Mouse (Mus musculus) Patski (cell line): ENCODE measurements at regions not wholly inside any gene's neighbourhood (a gene's known extent, or its start where the extent isn't known, plus 50 kb on each side); places are given as distances from the start of the nearest gene placed in this dataset.

Experiments
- ATAC-seq: fragments of 100-300 bp; one replicate; pipeline ENCODE4 v1.8.0; 2021
- CTCF ChIA-PET: fragments of 350-600 bp; sonication (Branson Sonifier 250); formaldehyde crosslinking; loops from one replicate; lab custom pipeline; 2022; ENCODE audit warnings: inconsistent platforms; lab: Charles Lee
- POLR2A ChIA-PET: fragments of 350-600 bp; sonication (Branson Sonifier 250); formaldehyde crosslinking; loops from one replicate; lab custom pipeline; 2022; ENCODE audit warnings: antibody characterized with exemption, inconsistent platforms; lab: Charles Lee
- DNase-seq: peaks from one replicate; pipeline ENCODE4 v3.0.0-alpha.2; 2011; ENCODE audit warnings: low read depth, low spot score
- H3K27me3 ChIP-seq: fragments of 371-371 bp; one replicate; pipeline ENCODE4 v1.5.1; 2021
- CTCF ChIP-seq: fragments of 100-300 bp; IDR thresholded peaks from one replicate; pipeline ENCODE4 v1.5.1; 2021
- in situ Hi-C: fragments of 300-500 bp; cut with MboI; formaldehyde crosslinking; loops from 3 replicates; pipeline ENCODE4 v1.11.1; 2018; ENCODE audit warnings: low pct_unique_long_range_greater_than_20kb, mixed read lengths

GRCm38 (mm10) chr8:97733338-97733737 is 1682.9 kb downstream of the Cdh8 start:
- DNase-seq (no peak), ATAC-seq (no peak)
- H3K27me3 ChIP-seq, result no peaks in the 10 kb centered on the region
- in situ Hi-C loops, result no loop called here
- POLR2A ChIA-PET, result no interaction called here
- no peak for TF ChIP-seq CTCF
- CTCF ChIA-PET, result no interaction called here

- no peak for TF ChIP-seq CTCF
- CTCF ChIA-PET, result no interaction called here
- ATAC-seq, result no peak
Observed at GRCm38 (mm10) chr8:97722627-97723026, 1693.6 kb downstream of the Cdh8 start.

GRCm38 (mm10) chr8:97701706-97702105 is 1714.6 kb downstream of the Cdh8 start:
- ChIA-PET POLR2A (no interaction called here), CTCF (no interaction called here)
- ATAC-seq, result no peak
- in situ Hi-C loops, result no loop called here
- DNase-seq, result no peak
- no peaks in the 10 kb centered on the region for H3K27me3 ChIP-seq
- TF ChIP-seq CTCF, result no peak

More at GRCm38 (mm10) chr8:97722627-97723026, 1693.6 kb downstream of the Cdh8 start:
- no peak for DNase-seq
- POLR2A ChIA-PET, result no interaction called here
- in situ Hi-C loops, result no loop called here
- no peaks in the 10 kb centered on the region for H3K27me3 ChIP-seq

- CTCF ChIA-PET, result no interaction called here
- POLR2A ChIA-PET, result no interaction called here
- ATAC-seq (no peak), DNase-seq (no peak)
- H3K27me3 ChIP-seq, result no peaks in the 10 kb centered on the region
- in situ Hi-C loops, result no loop called here
- TF ChIP-seq CTCF, result no peak
Observed at GRCm38 (mm10) chr8:97664404-97664803, 1751.9 kb downstream of the Cdh8 start.

- ChIA-PET POLR2A (no interaction called here), CTCF (no interaction called here)
- H3K27me3 ChIP-seq, result no peaks in the 10 kb centered on the region
- ATAC-seq (no peak), DNase-seq (no peak)
- in situ Hi-C loops, result no loop called here
- no peak for TF ChIP-seq CTCF
Observed at GRCm38 (mm10) chr8:97662144-97662543, 1754.1 kb downstream of the Cdh8 start.

- ATAC-seq (no peak), DNase-seq (no peak)
- POLR2A ChIA-PET, result no interaction called here
- CTCF ChIA-PET, result interaction anchor here (1.3 kb wide), 1 partner anchor 63 kb away, joined by 3 read pairs; no protein-coding TSS in a partner anchor
- no peaks in the 10 kb centered on the region for H3K27me3 ChIP-seq
- in situ Hi-C loops, result no loop called here
- TF ChIP-seq CTCF, result no peak
Observed at GRCm38 (mm10) chr8:97651802-97652201, 1763.5 kb upstream of the Got2 start.

- DNase-seq (no peak), ATAC-seq (no peak)
- TF ChIP-seq CTCF, result no peak
- no peaks in the 10 kb centered on the region for H3K27me3 ChIP-seq
- in situ Hi-C loops, result no loop called here
- POLR2A ChIA-PET, result no interaction called here
- CTCF ChIA-PET, result interaction anchor here (0.8 to 1.4 kb wide), 2 partner anchors 12 to 20 kb away, joined by 3 to 5 read pairs; no protein-coding TSS in a partner anchor
Observed at GRCm38 (mm10) chr8:97632980-97633379, 1744.6 kb upstream of the Got2 start.
